Mouse (Mus musculus) gastrocnemius, postnatal 25 days (tissue): ENCODE data around the gene Cyp4a10. TPM values are rescaled to one million over a fixed set of nuclear protein-coding genes. Genes with fewer than 3 reads are reported as not detected.
"Not testable (repeated sequence)": the region's sequence is repeated elsewhere in the genome, so short reads cannot be mapped to it uniquely, and the experiment has no call there.

Experiments
- DNase-seq: peaks from one replicate; pipeline ENCODE4 v3.0.0; 2022
- long read RNA-seq, 2 experiments: library from polyadenylated mRNA; stranded (forward); transcript quantifications; one replicate each; pipeline ENCODE4 v2.0.0; 2021
- total RNA-seq, 2 experiments: library from RNA; stranded (reverse); gene quantifications; 1 replicate in 1 of 2; 2 replicates in 1 of 2; pipeline ENCODE4 v1.2.3; 2021

Cyp4a10 gene
- not detected for total RNA-seq
- long read RNA-seq, experiment 1: 0 reads
- long read RNA-seq, experiment 2: 0 reads

GRCm38 (mm10) chr4:115518000-115518399 lies at the start of gene Cyp4a10:
Gene Cyp4a10 (plus strand): TSS chr4:115518264.
- not testable (repeated sequence) for DNase-seq

GRCm38 (mm10) chr4:115473585-115473984 lies 44.5 kb upstream of the Cyp4a10 start:
- not testable (repeated sequence) for DNase-seq

- DNase-seq: not testable (repeated sequence)
Measured at GRCm38 (mm10) chr4:115476051-115476450, 42.0 kb upstream of the Cyp4a10 start.

- no peak for DNase-seq
Measured at GRCm38 (mm10) chr4:115481006-115481652, 36.9 kb upstream of the Cyp4a10 start.

- no peak for DNase-seq
Measured at GRCm38 (mm10) chr4:115496001-115496400, 22.1 kb upstream of the Cyp4a10 start, which contains the start of gene Cyp4a14. Gene Cyp4a14 (minus strand): TSS chr4:115496142.

GRCm38 (mm10) chr4:115497466-115497865 lies 20.6 kb upstream of the Cyp4a10 start:
- no peak for DNase-seq

GRCm38 (mm10) chr4:115513964-115514363 lies 4.1 kb upstream of the Cyp4a10 start:
- not testable (repeated sequence) for DNase-seq

GRCm38 (mm10) chr4:115519444-115519843 lies 1.4 kb downstream of the Cyp4a10 start:
- no peak for DNase-seq

GRCm38 (mm10) chr4:115521766-115522165 lies 3.7 kb downstream of the Cyp4a10 start:
- DNase-seq: no peak

- DNase-seq: no peak
Measured at GRCm38 (mm10) chr4:115545101-115545500, 27.0 kb downstream of the Cyp4a10 start.

- no peak for DNase-seq
Measured at GRCm38 (mm10) chr4:115546141-115546828, 28.2 kb downstream of the Cyp4a10 start.

GRCm38 (mm10) chr4:115552726-115553125 lies 34.7 kb downstream of the Cyp4a10 start:
- DNase-seq: no peak

GRCm38 (mm10) chr4:115555513-115555912 lies 37.4 kb downstream of the Cyp4a10 start:
- no peak for DNase-seq

GRCm38 (mm10) chr4:115557861-115558561 lies 39.9 kb downstream of the Cyp4a10 start:
- no peak for DNase-seq

- DNase-seq: not testable (repeated sequence)
Measured at GRCm38 (mm10) chr4:115561236-115561635, 43.2 kb downstream of the Cyp4a10 start.

- no peak for DNase-seq
Measured at GRCm38 (mm10) chr4:115563401-115563800, 45.3 kb downstream of the Cyp4a10 start, which contains the start of gene Cyp4a31. Gene Cyp4a31 (plus strand): TSS chr4:115563649.

- not testable (repeated sequence) for DNase-seq
Measured at GRCm38 (mm10) chr4:115564469-115565225, 46.6 kb downstream of the Cyp4a10 start.

GRCm38 (mm10) chr4:115575255-115575654 lies 57.2 kb downstream of the Cyp4a10 start:
- no peak for DNase-seq

GRCm38 (mm10) chr4:115575776-115576175 lies 57.7 kb downstream of the Cyp4a10 start:
- DNase-seq: no peak

GRCm38 (mm10) chr4:115583036-115583435 lies 65.0 kb downstream of the Cyp4a10 start:
- no peak for DNase-seq
